Mouse (Mus musculus): ENCODE measurements around the gene Usp3. TPM values are rescaled to one million over a fixed set of nuclear protein-coding genes. Genes with fewer than 3 reads are reported as not detected.

Usp3 gene
- polyA plus RNA-seq, 1 experiment, result 20.4 TPM

- no peaks in the 10 kb centered on the region for H3K36me3 ChIP-seq (ENCODE audit: control insufficient read depth, insufficient read depth)
- no peaks in the 10 kb centered on the region for H3K27me3 ChIP-seq (ENCODE audit: control insufficient read depth, insufficient read depth, insufficient read length)
- H3K4me3 ChIP-seq, result no peak overlapping the region
- H3ac ChIP-seq (ENCODE audit: control insufficient read depth, insufficient read length), result no peak overlapping the region
- no peaks in the 10 kb centered on the region for H3K79me2 ChIP-seq (ENCODE audit: control insufficient read depth, insufficient read depth)
- TF ChIP-seq POLR2A (IDR thresholded peaks at IDR 0.05; ENCODE audit: insufficient read length, low read depth) (no peak), E2F4 (IDR thresholded peaks at IDR 0.05; ENCODE audit: insufficient read depth) (no peak), USF1 (IDR thresholded peaks at IDR 0.05; ENCODE audit: low read depth) (no peak)
- peak overlapping the region; percentile 65 for H3K4me2 ChIP-seq (ENCODE audit: low read depth)
These were observed 27.1 kb upstream of the Usp3 start for GRCm38 (mm10) chr9:66620055-66620454.

- H3K79me2 ChIP-seq (ENCODE audit: control insufficient read depth, insufficient read depth), result no peaks in the 10 kb centered on the region
- TF ChIP-seq MAX (IDR thresholded peaks at IDR 0.05; ENCODE audit: low read depth) (no peak), CEBPB (IDR thresholded peaks at IDR 0.05; ENCODE audit: insufficient read depth, poor library complexity, severe bottlenecking) (no peak), POLR2A (IDR thresholded peaks at IDR 0.05; ENCODE audit: insufficient read length, low read depth) (no peak)
- no peaks in the 10 kb centered on the region for H3K36me3 ChIP-seq (ENCODE audit: control insufficient read depth, insufficient read depth)
- no peak overlapping the region for H3K4me3 ChIP-seq
- H3K27me3 ChIP-seq (ENCODE audit: control insufficient read depth, insufficient read depth, insufficient read length), result no peaks in the 10 kb centered on the region
- no peak overlapping the region for H3K4me2 ChIP-seq (ENCODE audit: low read depth)
- H3ac ChIP-seq (ENCODE audit: control insufficient read depth, insufficient read length), result no peak overlapping the region
These were observed 24.9 kb upstream of the Usp3 start for GRCm38 (mm10) chr9:66617812-66618211.

GRCm38 (mm10) chr9:66616858-66617257, 23.9 kb upstream of the Usp3 start:
- H3K4me2 ChIP-seq (ENCODE audit: low read depth), result no peak overlapping the region
- H3K27me3 ChIP-seq (ENCODE audit: control insufficient read depth, insufficient read depth, insufficient read length), result no peaks in the 10 kb centered on the region
- no peak overlapping the region for H3ac ChIP-seq (ENCODE audit: control insufficient read depth, insufficient read length)
- no peaks in the 10 kb centered on the region for H3K79me2 ChIP-seq (ENCODE audit: control insufficient read depth, insufficient read depth)
- no peaks in the 10 kb centered on the region for H3K36me3 ChIP-seq (ENCODE audit: control insufficient read depth, insufficient read depth)
- no peak overlapping the region for H3K4me3 ChIP-seq
- no peak for TF ChIP-seq POLR2A (IDR thresholded peaks at IDR 0.05; ENCODE audit: insufficient read length, low read depth)
- no peak for TF ChIP-seq POLR2AphosphoS2 (IDR thresholded peaks at IDR 0.05; ENCODE audit: insufficient read length, low read depth)
- no peak for TF ChIP-seq SRF (IDR thresholded peaks at IDR 0.05; ENCODE audit: control insufficient read depth, insufficient read length, low read depth)
- TF ChIP-seq REST (IDR thresholded peaks at IDR 0.05; ENCODE audit: insufficient read depth, insufficient read length), result no peak
- TF ChIP-seq CEBPB (IDR thresholded peaks at IDR 0.05; ENCODE audit: insufficient read depth, poor library complexity, severe bottlenecking), result no peak
- TF ChIP-seq MYOD1 (IDR thresholded peaks at IDR 0.05; ENCODE audit: control insufficient read depth in 1 of 3, insufficient read length in 2 of 3, low read depth in 2 of 3), result no peak
- no peak for TF ChIP-seq MYOG (IDR thresholded peaks at IDR 0.05; ENCODE audit: control insufficient read depth in 1 of 3, insufficient read depth in 1 of 3, insufficient read length in 2 of 3, low read depth in 2 of 3)
- no peak for TF ChIP-seq TCF3 (IDR thresholded peaks at IDR 0.05; ENCODE audit: insufficient read length, low read depth)
- TF ChIP-seq E2F4 (IDR thresholded peaks at IDR 0.05; ENCODE audit: insufficient read depth), result no peak
- TF ChIP-seq USF1 (IDR thresholded peaks at IDR 0.05; ENCODE audit: low read depth), result no peak
- TF ChIP-seq TCF12 (IDR thresholded peaks at IDR 0.05; ENCODE audit: insufficient read depth, poor library complexity, severe bottlenecking), result no peak
- TF ChIP-seq MAX (IDR thresholded peaks at IDR 0.05; ENCODE audit: low read depth), result no peak

- no peaks in the 10 kb centered on the region for H3K27me3 ChIP-seq (ENCODE audit: control insufficient read depth, insufficient read depth, insufficient read length)
- TF ChIP-seq MYOG (IDR thresholded peaks at IDR 0.05; ENCODE audit: control insufficient read depth in 1 of 3, insufficient read depth in 1 of 3, insufficient read length in 2 of 3, low read depth in 2 of 3), result no peak
- no peak for TF ChIP-seq TCF12 (IDR thresholded peaks at IDR 0.05; ENCODE audit: insufficient read depth, poor library complexity, severe bottlenecking)
- TF ChIP-seq MAX (IDR thresholded peaks at IDR 0.05; ENCODE audit: low read depth), result no peak
- no peak for TF ChIP-seq MYOD1 (IDR thresholded peaks at IDR 0.05; ENCODE audit: control insufficient read depth in 1 of 3, insufficient read length in 2 of 3, low read depth in 2 of 3)
- TF ChIP-seq E2F4 (IDR thresholded peaks at IDR 0.05; ENCODE audit: insufficient read depth), result no peak
- no peak for TF ChIP-seq USF1 (IDR thresholded peaks at IDR 0.05; ENCODE audit: low read depth)
- TF ChIP-seq TCF3 (IDR thresholded peaks at IDR 0.05; ENCODE audit: insufficient read length, low read depth), result no peak
- no peak for TF ChIP-seq SRF (IDR thresholded peaks at IDR 0.05; ENCODE audit: control insufficient read depth, insufficient read length, low read depth)
- TF ChIP-seq POLR2A (IDR thresholded peaks at IDR 0.05; ENCODE audit: insufficient read length, low read depth), result no peak
- no peak overlapping the region for H3K4me2 ChIP-seq (ENCODE audit: low read depth)
- H3K79me2 ChIP-seq (ENCODE audit: control insufficient read depth, insufficient read depth), result no peaks in the 10 kb centered on the region
- no peaks in the 10 kb centered on the region for H3K36me3 ChIP-seq (ENCODE audit: control insufficient read depth, insufficient read depth)
- H3K4me3 ChIP-seq, result no peak overlapping the region
- H3ac ChIP-seq (ENCODE audit: control insufficient read depth, insufficient read length), result no peak overlapping the region
These were observed 22.2 kb upstream of the Usp3 start for GRCm38 (mm10) chr9:66615141-66615540.

- no peaks in the 10 kb centered on the region for H3K36me3 ChIP-seq (ENCODE audit: control insufficient read depth, insufficient read depth)
These were observed 21.6 kb upstream of the Usp3 start for GRCm38 (mm10) chr9:66614547-66614946.

More at GRCm38 (mm10) chr9:66614547-66614946, 21.6 kb upstream of the Usp3 start:
- TF ChIP-seq CEBPB (IDR thresholded peaks at IDR 0.05; ENCODE audit: insufficient read depth, poor library complexity, severe bottlenecking), result no peak
- TF ChIP-seq E2F4 (IDR thresholded peaks at IDR 0.05; ENCODE audit: insufficient read depth), result no peak
- no peak for TF ChIP-seq SRF (IDR thresholded peaks at IDR 0.05; ENCODE audit: control insufficient read depth, insufficient read length, low read depth)
- TF ChIP-seq MAX (IDR thresholded peaks at IDR 0.05; ENCODE audit: low read depth), result no peak
- TF ChIP-seq MYOG (IDR thresholded peaks at IDR 0.05; ENCODE audit: control insufficient read depth in 1 of 3, insufficient read depth in 1 of 3, insufficient read length in 2 of 3, low read depth in 2 of 3), result no peak
- no peak for TF ChIP-seq POLR2AphosphoS2 (IDR thresholded peaks at IDR 0.05; ENCODE audit: insufficient read length, low read depth)
- Histone ChIP-seq H3K4me3 (no peak overlapping the region), H3K4me2 (ENCODE audit: low read depth) (no peak overlapping the region), H3K27me3 (ENCODE audit: control insufficient read depth, insufficient read depth, insufficient read length) (no peaks in the 10 kb centered on the region), H3ac (ENCODE audit: control insufficient read depth, insufficient read length) (no peak overlapping the region), H3K79me2 (ENCODE audit: control insufficient read depth, insufficient read depth) (no peaks in the 10 kb centered on the region)

Measured in myocyte (in vitro differentiated cells).